Mouse (Mus musculus): Measurements from ENCODE around the gene Nfib. TPM values are rescaled to one million over a fixed set of nuclear protein-coding genes. Genes with fewer than 3 reads are reported as not detected.

Gene Nfib
- polyA plus RNA-seq, 1 experiment, result 44.5 TPM

DNA sequence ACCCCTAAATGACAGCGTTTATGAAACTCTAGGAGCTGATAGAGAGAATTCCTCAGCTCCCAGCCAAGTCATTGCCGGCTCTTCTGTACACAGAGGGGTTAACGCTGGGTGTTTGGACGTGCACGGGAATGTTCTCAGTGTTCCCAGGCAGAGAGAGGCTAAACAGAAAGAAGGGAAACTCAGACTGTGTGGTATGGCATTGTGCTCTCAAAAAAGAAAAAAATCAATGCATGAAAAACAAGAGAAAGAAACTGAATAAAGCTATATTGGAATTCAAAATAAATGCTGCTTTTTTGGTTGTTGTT lies 455.2 kb downstream of the Nfib start:
- Histone ChIP-seq H3K27ac (replicated peaks; ENCODE audit: low read depth, low read length) (no peak overlapping the region), H3K4me3 (ENCODE audit: insufficient read depth, low read depth, low read length) (no peak overlapping the region), H3K4me1 (ENCODE audit: control insufficient read depth, insufficient read depth, insufficient read length, low read length) (no peaks in the 10 kb centered on the region)

- Histone ChIP-seq H3K4me1 (ENCODE audit: control insufficient read depth, insufficient read depth, insufficient read length, low read length) (no peaks in the 10 kb centered on the region), H3K27ac (replicated peaks; ENCODE audit: low read depth, low read length) (no peak overlapping the region), H3K4me3 (ENCODE audit: insufficient read depth, low read depth, low read length) (no peak overlapping the region)
Measured at GRCm38 (mm10) chr4:82249518-82250354, 455.8 kb downstream of the Nfib start.

- H3K4me3 ChIP-seq (ENCODE audit: insufficient read depth, low read depth, low read length), result no peak overlapping the region
- no peak overlapping the region for H3K27ac ChIP-seq (replicated peaks; ENCODE audit: low read depth, low read length)
- H3K4me1 ChIP-seq (ENCODE audit: control insufficient read depth, insufficient read depth, insufficient read length, low read length), result no peaks in the 10 kb centered on the region
Measured at GRCm38 (mm10) chr4:82248961-82249360, 456.6 kb downstream of the Nfib start.

GRCm38 (mm10) chr4:82248031-82248430 lies 457.5 kb downstream of the Nfib start:
- no peaks in the 10 kb centered on the region for H3K4me1 ChIP-seq (ENCODE audit: control insufficient read depth, insufficient read depth, insufficient read length, low read length)
- no peak overlapping the region for H3K4me3 ChIP-seq (ENCODE audit: insufficient read depth, low read depth, low read length)
- no peak overlapping the region for H3K27ac ChIP-seq (replicated peaks; ENCODE audit: low read depth, low read length)

DNA sequence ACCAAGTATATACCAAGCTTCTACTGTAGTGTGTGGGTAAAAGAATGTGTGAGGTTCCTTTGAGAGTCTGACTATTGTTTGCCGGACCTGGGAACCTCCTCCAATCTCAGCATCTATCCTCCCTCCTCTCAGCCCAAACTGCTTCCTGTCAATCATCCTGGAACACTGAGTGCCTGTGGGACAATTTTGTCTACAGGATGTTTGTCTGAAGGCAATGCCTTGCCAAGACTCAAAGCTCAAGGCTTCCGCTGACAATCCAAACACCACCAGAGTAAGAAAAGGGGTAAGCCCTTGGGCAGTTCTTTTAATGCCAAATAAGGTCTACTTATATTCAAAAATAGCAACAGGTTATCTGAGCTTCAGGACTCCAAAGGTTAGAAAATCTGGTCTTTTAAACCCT lies 459.3 kb downstream of the Nfib start:
- Histone ChIP-seq H3K27ac (replicated peaks; ENCODE audit: low read depth, low read length) (peak overlapping the region; percentile 53; the same call in 1 of the 2 replicates), H3K4me3 (ENCODE audit: insufficient read depth, low read depth, low read length) (no peak overlapping the region), H3K4me1 (ENCODE audit: control insufficient read depth, insufficient read depth, insufficient read length, low read length) (no peaks in the 10 kb centered on the region)

Other genes starting within 250 kb of the Nfib start
- 3.5 and 3.6 TPM in 2 replicates for gene Zdhhc21, start 154.2 kb upstream of the Nfib start, polyA plus RNA-seq (2012; ENCODE audit: insufficient read depth, insufficient read length, missing spikeins)
- not detected in 2 replicates for gene Cer1, start 179.4 kb upstream of the Nfib start, polyA plus RNA-seq (2012; ENCODE audit: insufficient read depth, insufficient read length, missing spikeins)